Mouse (Mus musculus): ENCODE measurements around the gene Tmx4. TPM values are rescaled to one million over a fixed set of nuclear protein-coding genes. Genes with fewer than 3 reads are reported as not detected.

Gene Tmx4
- 8.1 and 31.8 TPM in 2 replicates for polyA plus RNA-seq (2012; rRNA removed)

GRCm38 (mm10) chr2:134643514-134644300, at the start of gene Tmx4:
TSS of gene Tmx4 (minus strand) at chr2:134644145.

GRCm38 (mm10) chr2:134554221-134554727, 89.7 kb downstream of the Tmx4 start, which contains the start of gene Hao1:
TSS of gene Hao1 (minus strand) at chr2:134554368.

Other genes starting within 250 kb of the Tmx4 start
- gene Hao1, start 89.8 kb downstream of the Tmx4 start, polyA plus RNA-seq (2012; rRNA removed), result 0.06 TPM in 1 of 2 replicates, not detected in the other
- 2.7 and 5.6 TPM in 2 replicates for gene Plcb1, start 141.9 kb upstream of the Tmx4 start, polyA plus RNA-seq (2012; rRNA removed)

Data from ovary, adult 2 months (tissue).